18 mouse cellular contexts compared by ENCODE assay signal in the genomic region with DNA sequence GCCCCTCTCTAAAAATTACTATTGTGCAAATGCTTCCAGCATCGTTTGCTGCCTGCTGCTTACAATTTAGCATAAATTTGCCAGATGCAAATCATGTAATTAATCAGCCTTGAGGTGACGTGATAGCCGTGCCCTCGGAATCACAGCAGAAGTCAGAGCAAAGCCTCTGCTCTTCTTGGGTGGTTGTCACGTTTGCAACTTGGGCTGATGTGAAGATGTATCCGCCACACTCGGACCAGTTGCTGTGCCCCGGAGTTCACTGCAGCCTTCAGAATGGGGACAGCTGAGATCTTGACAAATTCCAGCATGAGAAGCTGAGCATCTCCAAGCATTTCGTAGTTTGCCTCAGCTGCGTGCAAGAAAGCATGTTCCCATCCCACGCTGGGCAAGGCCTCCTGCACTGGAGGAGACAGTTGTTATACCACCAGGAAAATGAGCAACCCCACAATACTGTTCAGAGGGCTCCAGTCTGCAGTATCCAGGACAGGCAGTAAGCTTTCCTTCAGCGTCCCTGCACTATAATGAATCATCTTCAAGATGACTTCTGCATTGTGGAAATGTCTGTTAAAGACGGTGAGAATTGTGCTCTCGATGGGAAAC.
DNase-seq lines count a peak whose midpoint lies in the region; ATAC-seq and TF ChIP-seq lines count a peak whose summit lies in the region.
"Had no signal": no experiment of that assay in that cellular context is flagged by ENCODE, and none has a peak within 500 bp of the region (broad histone marks: within the 10 kb centered on the region; RNA-seq: fewer than 3 reads in every experiment).

No protein-coding gene starts in this region.

- no peak overlapping the region for H3K27ac ChIP-seq in forebrain, embryonic 14.5 days (ENCODE audit: low read depth, low read length)
- H3K27ac ChIP-seq in forebrain, embryonic 16.5 days (ENCODE audit: low read length): no peak overlapping the region
- no peak overlapping the region for H3K27ac ChIP-seq in kidney, embryonic 16.5 days (ENCODE audit: low read length)
- peak overlapping the region; percentile 2 for H3K27ac ChIP-seq in spleen, adult 2 months (ENCODE audit: insufficient read depth, low read length)
- H3K27ac ChIP-seq: intestine, embryonic 15.5 days; stomach, postnatal 0 days had no signal

- no peaks in the 10 kb centered on the region for H3K9me3 ChIP-seq in forebrain, embryonic 14.5 days (replicated peaks; ENCODE audit: control insufficient read depth, low read length)
- no peaks in the 10 kb centered on the region for H3K9me3 ChIP-seq in forebrain, embryonic 16.5 days (ENCODE audit: control insufficient read depth, low read length)
- no peaks in the 10 kb centered on the region for H3K9me3 ChIP-seq in kidney, embryonic 16.5 days (ENCODE audit: low read length)
- H3K9me3 ChIP-seq: intestine, embryonic 15.5 days had no signal

- ATAC-seq in forebrain, embryonic 14.5 days: no peak
- ATAC-seq in forebrain, embryonic 16.5 days: no peak
- ATAC-seq in kidney, embryonic 16.5 days (ENCODE audit: low FRiP score, low TSS enrichment): no peak

- 42% methylated on average over 14 of the region's 14 CpGs for WGBS in forebrain, embryonic 14.5 days
- 35% methylated on average over 14 of the region's 14 CpGs for WGBS in forebrain, embryonic 16.5 days
- WGBS in kidney, embryonic 16.5 days: 44% methylated on average over 14 of the region's 14 CpGs
- WGBS in spleen, adult 2 months: 83% methylated on average over 14 of the region's 14 CpGs

- no peak for TF ChIP-seq CTCF in spleen, adult 2 months (IDR thresholded peaks at IDR 0.05; ENCODE audit: extremely low read depth, insufficient read depth, insufficient read length, insufficient replicate concordance)

- H3K27me3 ChIP-seq in forebrain, embryonic 14.5 days (replicated peaks; ENCODE audit: control insufficient read depth, insufficient read depth, low read length): no peaks in the 10 kb centered on the region
- H3K27me3 ChIP-seq in forebrain, embryonic 16.5 days (replicated peaks; ENCODE audit: control insufficient read depth, insufficient read depth, low read length): no peaks in the 10 kb centered on the region; the same call in 1 of the 2 replicates
- H3K27me3 ChIP-seq in kidney, embryonic 16.5 days (ENCODE audit: insufficient read depth, low read length): 0 out of 2 replicates have a peak, but pooled peaks cover 9% of the 10 kb centered on the region
- no peaks in the 10 kb centered on the region for H3K27me3 ChIP-seq in spleen, adult 2 months (ENCODE audit: control insufficient read depth, insufficient read depth, low read length)
- H3K27me3 ChIP-seq: intestine, embryonic 15.5 days had no signal

- no peak overlapping the region for H3K9ac ChIP-seq in forebrain, embryonic 14.5 days (ENCODE audit: low read length)
- H3K9ac ChIP-seq in forebrain, embryonic 16.5 days (replicated peaks; ENCODE audit: low read depth, low read length): no peak overlapping the region
- H3K9ac ChIP-seq in kidney, embryonic 16.5 days (replicated peaks; ENCODE audit: low read length): no peak overlapping the region
- H3K9ac ChIP-seq: intestine, embryonic 15.5 days had no signal

- H3K4me3 ChIP-seq in forebrain, embryonic 14.5 days (ENCODE audit: low read depth, low read length): no peak overlapping the region
- no peak overlapping the region for H3K4me3 ChIP-seq in forebrain, embryonic 16.5 days (replicated peaks; ENCODE audit: low read length)
- H3K4me3 ChIP-seq in kidney, embryonic 16.5 days (ENCODE audit: low read length): no peak overlapping the region
- H3K4me3 ChIP-seq in spleen, adult 2 months (ENCODE audit: extremely low read depth, insufficient read depth, insufficient read length): no peak overlapping the region; the same call in 1 of the 2 replicates
- H3K4me3 ChIP-seq: intestine, embryonic 15.5 days had no signal

- peak; percentile 41 for DNase-seq in forebrain, embryonic 14.5 days (ENCODE audit: low spot score)
- peak; percentile 33 for DNase-seq in kidney, postnatal 10 days
- no peak for DNase-seq in spleen, adult 2 months (ENCODE audit: low read depth in 1 of 2, low spot score in 2 of 2)
- no peak for DNase-seq in spleen, adult 12 weeks (ENCODE audit: low spot score)
- no peak for DNase-seq in urinary bladder, postnatal 36 days (ENCODE audit: low spot score in 2 of 2)
- DNase-seq in cerebellum, adult 9-11 months: no peak
- DNase-seq: cerebellum, adult 11 months; gastrocnemius, postnatal 36 days; layer of hippocampus, adult 9-11 months; lung, adult 2 months; midbrain, embryonic 14.5 days; right cerebral cortex, postnatal 14 days; thymus, postnatal 36 days had no signal

- no peaks in the 10 kb centered on the region for H3K36me3 ChIP-seq in forebrain, embryonic 14.5 days (ENCODE audit: control insufficient read depth, insufficient read depth, low read length)
- no peaks in the 10 kb centered on the region for H3K36me3 ChIP-seq in forebrain, embryonic 16.5 days (ENCODE audit: control insufficient read depth, insufficient read depth)
- no peaks in the 10 kb centered on the region for H3K36me3 ChIP-seq in kidney, embryonic 16.5 days (ENCODE audit: insufficient read depth, low read length)
- no peaks in the 10 kb centered on the region for H3K36me3 ChIP-seq in spleen, adult 2 months (ENCODE audit: control insufficient read depth, insufficient read depth, low read length)
- H3K36me3 ChIP-seq: intestine, embryonic 15.5 days had no signal

- TF ChIP-seq POLR2A in spleen, adult 2 months (IDR thresholded peaks at IDR 0.05; ENCODE audit: low read depth, low read length): no peak

- H3K4me1 ChIP-seq in forebrain, embryonic 14.5 days (ENCODE audit: control insufficient read depth, insufficient read depth, low read length): peaks cover 8% of the 10 kb centered on the region; the same call in 1 of the 2 replicates
- peaks cover 9% of the 10 kb centered on the region; the same call in 1 of the 2 replicates for H3K4me1 ChIP-seq in forebrain, embryonic 16.5 days (replicated peaks; ENCODE audit: control insufficient read depth, insufficient read depth, low read length)
- peaks cover 43% of the 10 kb centered on the region for H3K4me1 ChIP-seq in kidney, embryonic 16.5 days (ENCODE audit: insufficient read depth, low read length)
- peaks cover 27% of the 10 kb centered on the region for H3K4me1 ChIP-seq in spleen, adult 2 months (ENCODE audit: control insufficient read depth, insufficient read depth, insufficient read length)

- no peak overlapping the region for H3K4me2 ChIP-seq in forebrain, embryonic 14.5 days (ENCODE audit: low read length)
- H3K4me2 ChIP-seq in forebrain, embryonic 16.5 days (ENCODE audit: low read length): no peak overlapping the region
- no peak overlapping the region for H3K4me2 ChIP-seq in kidney, embryonic 16.5 days (replicated peaks; ENCODE audit: low read depth, low read length)
- H3K4me2 ChIP-seq: heart, embryonic 11.5 days; intestine, embryonic 15.5 days had no signal

Comparison
In these comparisons a context has a peak if more than half of its experiments do, and no peak if none do; other contexts are left out.
1. DNase-seq: peak in forebrain, embryonic 14.5 days (single experiment) and kidney, postnatal 10 days (single experiment); none in spleen, adult 2 months (0 of 2), spleen, adult 12 weeks (single experiment), urinary bladder, postnatal 36 days (0 of 2) and cerebellum, adult 9-11 months (single experiment).